Mouse (Mus musculus): ENCODE results near the gene Zfp423.
A peak's percentile ranks its signal among the peaks of the same experiment; 100 is the strongest.

Zfp423 gene

GRCm38 (mm10) chr8:87959320-87959920 lies at the start of gene Zfp423:
Zfp423 (minus strand) TSS chr8:87959595.
- no peak for DNase-seq

- DNase-seq = no peak
Observed at GRCm38 (mm10) chr8:88006811-88007210, 47.4 kb upstream of the Zfp423 start.

GRCm38 (mm10) chr8:87984778-87985177 lies 25.4 kb upstream of the Zfp423 start:
- no peak for DNase-seq

GRCm38 (mm10) chr8:87984032-87984431 lies 24.6 kb upstream of the Zfp423 start:
- no peak for DNase-seq

- DNase-seq = no peak
Observed at GRCm38 (mm10) chr8:87982936-87983335, 23.5 kb upstream of the Zfp423 start.

GRCm38 (mm10) chr8:87975466-87975809 lies 16.0 kb upstream of the Zfp423 start:
- no peak for DNase-seq

- peak; percentile 35 for DNase-seq
Observed at GRCm38 (mm10) chr8:87974759-87975465, 15.5 kb upstream of the Zfp423 start.

GRCm38 (mm10) chr8:87974122-87974758 lies 14.8 kb upstream of the Zfp423 start:
- DNase-seq = no peak

GRCm38 (mm10) chr8:87967866-87968620 lies 8.6 kb upstream of the Zfp423 start:
- DNase-seq = no peak

GRCm38 (mm10) chr8:87967057-87967820 lies 7.8 kb upstream of the Zfp423 start:
- peak; percentile 17 for DNase-seq

- no peak for DNase-seq
Observed at GRCm38 (mm10) chr8:87962514-87963225, 3.3 kb upstream of the Zfp423 start.

GRCm38 (mm10) chr8:87961680-87962513 lies 2.5 kb upstream of the Zfp423 start:
- peak; percentile 61 for DNase-seq

GRCm38 (mm10) chr8:87961108-87961507 lies 1.7 kb upstream of the Zfp423 start:
- peak; percentile 15 for DNase-seq

GRCm38 (mm10) chr8:87960061-87960749 lies 810 bp upstream of the Zfp423 start:
- DNase-seq = peak; percentile 46

GRCm38 (mm10) chr8:87958451-87959319 lies 710 bp downstream of the Zfp423 start:
- DNase-seq = peak; percentile 49

GRCm38 (mm10) chr8:87957871-87958450 lies 1.4 kb downstream of the Zfp423 start:
- peak; percentile 67 for DNase-seq

- no peak for DNase-seq
Observed at GRCm38 (mm10) chr8:87956001-87956400, 3.4 kb downstream of the Zfp423 start.

- DNase-seq = no peak
Observed at GRCm38 (mm10) chr8:87953473-87953872, 5.9 kb downstream of the Zfp423 start.

- DNase-seq = no peak
Observed at GRCm38 (mm10) chr8:87952298-87952697, 7.1 kb downstream of the Zfp423 start.

Data from kidney, adult 11 months (tissue).